8 mouse cellular contexts compared by ENCODE assay signal in genomic region chr11:57800971-57801765, GRCm38 (mm10). TPM values are rescaled to one million over a fixed set of nuclear protein-coding genes. Genes with fewer than 3 reads are reported as not detected.
DNase-seq lines count a peak whose midpoint lies in the region; ATAC-seq and TF ChIP-seq lines count a peak whose summit lies in the region.

Gene Sap30l (plus strand): TSS chr11:57801637.

- H3K4me1 ChIP-seq in ES-E14 (ENCODE audit: control insufficient read depth in 2 of 2, insufficient read depth in 2 of 2, low read length in 2 of 2, poor library complexity in 1 of 2) = peaks cover 2 to 7% of the 10 kb centered on the region in 2 experiments; a peak in 3 of 4 replicates
- peaks cover 21% of the 10 kb centered on the region for H3K4me1 ChIP-seq in forebrain, embryonic 16.5 days (replicated peaks; ENCODE audit: control insufficient read depth, insufficient read depth, low read length)
- H3K4me1 ChIP-seq in lung, embryonic 14.5 days (ENCODE audit: insufficient read depth) = peaks cover 10% of the 10 kb centered on the region
- peaks cover 12% of the 10 kb centered on the region for H3K4me1 ChIP-seq in olfactory bulb, adult 2 months (ENCODE audit: control insufficient read depth, insufficient read depth, low read length)
- H3K4me1 ChIP-seq in thymus, adult 2 months (replicated peaks; ENCODE audit: control insufficient read depth, insufficient read depth, low read length) = peaks cover 20% of the 10 kb centered on the region

- in situ Hi-C loops in ES-E14 (cut with MboI; ENCODE audit: low sequenced_read_pairs in 2 of 2, unreplicated experiment in 2 of 2) = no loop called here

- no peak within 1 kb of the TSS; the same call in 1 of the 2 replicates for H3K27ac ChIP-seq in ES-E14 (ENCODE audit: insufficient read depth, low read depth, low read length, poor library complexity, severe bottlenecking)
- H3K27ac ChIP-seq in forebrain, embryonic 16.5 days (ENCODE audit: low read length) = peak within 1 kb of the TSS; percentile 47; the same call in 1 of the 2 replicates
- H3K27ac ChIP-seq in layer of hippocampus, adult 2 months = peak within 1 kb of the TSS; percentile 81
- H3K27ac ChIP-seq in lung, embryonic 14.5 days (ENCODE audit: low read depth) = peak within 1 kb of the TSS; percentile 65
- H3K27ac ChIP-seq in olfactory bulb, adult 2 months (ENCODE audit: insufficient read depth, low read depth, low read length) = no peak within 1 kb of the TSS
- H3K27ac ChIP-seq in thymus, adult 2 months (ENCODE audit: control insufficient read depth, insufficient read depth, low read length) = peak within 1 kb of the TSS; percentile 64

- WGBS in forebrain, embryonic 16.5 days = 1% methylated on average over 66 of the region's 66 CpGs
- WGBS in lung, embryonic 14.5 days = under 1% methylated on average over 63 of the region's 66 CpGs
- WGBS in olfactory bulb, adult 2 months = 3% methylated on average over 65 of the region's 66 CpGs
- WGBS in thymus, adult 2 months = 1% methylated on average over 64 of the region's 66 CpGs

- TF ChIP-seq POLR2A in olfactory bulb, adult 2 months (IDR thresholded peaks at IDR 0.05; ENCODE audit: insufficient read depth, low read depth, low read length) = 0 out of 2 replicates have a peak, but pooled peaks have one; percentile 36
- peak; percentile 91 for TF ChIP-seq POLR2A in thymus, adult 2 months (IDR thresholded peaks at IDR 0.05; ENCODE audit: control insufficient read depth, extremely low read depth, insufficient read depth, low read length, poor library complexity)

- H3K27me3 ChIP-seq in forebrain, embryonic 16.5 days (replicated peaks; ENCODE audit: control insufficient read depth, insufficient read depth, low read length) = no peaks in the 10 kb centered on the region
- no peaks in the 10 kb centered on the region for H3K27me3 ChIP-seq in lung, embryonic 14.5 days (ENCODE audit: insufficient read depth, low read length)
- no peaks in the 10 kb centered on the region for H3K27me3 ChIP-seq in thymus, adult 2 months (ENCODE audit: control insufficient read depth, insufficient read depth, low read length)

- H3K4me2 ChIP-seq in forebrain, embryonic 16.5 days (ENCODE audit: low read length) = peak within 1 kb of the TSS; percentile 95
- H3K4me2 ChIP-seq in lung, embryonic 14.5 days = peak within 1 kb of the TSS; percentile 95

- no peaks in the 10 kb centered on the region for H3K9me3 ChIP-seq in ES-E14 (ENCODE audit: control insufficient read depth, insufficient read depth, low read depth, low read length)
- H3K9me3 ChIP-seq in forebrain, embryonic 16.5 days (ENCODE audit: control insufficient read depth, low read length) = no peaks in the 10 kb centered on the region
- H3K9me3 ChIP-seq in lung, embryonic 14.5 days (ENCODE audit: low read depth, low read length) = no peaks in the 10 kb centered on the region

- peak within 1 kb of the TSS; percentile 87 to 94 for H3K4me3 ChIP-seq in ES-E14 (ENCODE audit: insufficient read depth in 1 of 2, low read depth in 1 of 2, low read length in 2 of 2, poor library complexity in 1 of 2, severe bottlenecking in 1 of 2)
- peak within 1 kb of the TSS; percentile 91 for H3K4me3 ChIP-seq in forebrain, embryonic 16.5 days (replicated peaks; ENCODE audit: low read length)
- peak within 1 kb of the TSS; percentile 95 for H3K4me3 ChIP-seq in layer of hippocampus, adult 2 months
- H3K4me3 ChIP-seq in lung, embryonic 14.5 days (ENCODE audit: low read depth, low read length) = peak within 1 kb of the TSS; percentile 92
- peak within 1 kb of the TSS; percentile 78 for H3K4me3 ChIP-seq in olfactory bulb, adult 2 months (ENCODE audit: insufficient read depth, low read depth, low read length)
- H3K4me3 ChIP-seq in thymus, adult 2 months (ENCODE audit: control insufficient read depth, insufficient read depth, low read length) = peak within 1 kb of the TSS; percentile 82

- H3K36me3 ChIP-seq in ES-E14 (ENCODE audit: control insufficient read depth, insufficient read depth, low read length, poor library complexity, severe bottlenecking) = no peaks in the 10 kb centered on the region
- no peaks in the 10 kb centered on the region; the same call in 1 of the 2 replicates for H3K36me3 ChIP-seq in forebrain, embryonic 16.5 days (ENCODE audit: control insufficient read depth, insufficient read depth)
- H3K36me3 ChIP-seq in lung, embryonic 14.5 days (ENCODE audit: insufficient read depth) = 0 out of 2 replicates have a peak, but pooled peaks cover under 1% of the 10 kb centered on the region
- no peaks in the 10 kb centered on the region for H3K36me3 ChIP-seq in thymus, adult 2 months (ENCODE audit: control insufficient read depth, insufficient read depth, low read length)

- peak; percentile 89 for DNase-seq in ES-E14 (ENCODE audit: low read depth, low spot score)
- DNase-seq in cerebellum, adult 11-12 months = peak; percentile 96
- peak; percentile 97 to 98 for DNase-seq in heart, postnatal 36 days
- DNase-seq in layer of hippocampus, adult 2 months (ENCODE audit: low spot score in 2 of 2) = peak; percentile 95 to 97
- peak; percentile 99 for DNase-seq in lung, embryonic 14.5 days
- DNase-seq in thymus, adult 2 months = peak; percentile 98

- H3K9ac ChIP-seq in ES-E14 (ENCODE audit: insufficient read depth, low read depth, low read length, poor library complexity, severe bottlenecking) = peak within 1 kb of the TSS; percentile 75
- peak within 1 kb of the TSS; percentile 82 for H3K9ac ChIP-seq in forebrain, embryonic 16.5 days (replicated peaks; ENCODE audit: low read depth, low read length)
- H3K9ac ChIP-seq in lung, embryonic 14.5 days = peak within 1 kb of the TSS; percentile 83

- intact Hi-C loops in heart, postnatal 36 days (cut with DNase I) = loop anchor here (5.0 kb wide), 1 partner anchor 301 kb away; the partner anchor contains the start of gene Cnot8

- TF ChIP-seq CTCF in layer of hippocampus, adult 2 months (conservative IDR thresholded peaks at IDR 0.05) = no peak
- no peak for TF ChIP-seq CTCF in lung, embryonic 14.5 days (IDR thresholded peaks at IDR 0.05; ENCODE audit: low read depth)
- no peak for TF ChIP-seq CTCF in olfactory bulb, adult 2 months (IDR thresholded peaks at IDR 0.05; ENCODE audit: insufficient read depth, low read depth, low read length)
- TF ChIP-seq CTCF in thymus, adult 2 months (IDR thresholded peaks at IDR 0.05; ENCODE audit: borderline replicate concordance, control insufficient read depth, extremely low read depth, insufficient read depth, low read length, poor library complexity) = no peak; the same call in 1 of the 2 replicates

- ATAC-seq in forebrain, embryonic 16.5 days = peak; percentile 99
- ATAC-seq in lung, embryonic 14.5 days (ENCODE audit: insufficient read depth) = peak; percentile 97

TF ChIP-seq in ES-E14, 5 proteins besides CTCF, POLR2A, EP300 and RAD21:
- no peak for TF ChIP-seq HCFC1 (IDR thresholded peaks at IDR 0.05; ENCODE audit: borderline replicate concordance, insufficient read depth, low read length)
- peak; percentile 84 for TF ChIP-seq CHD2 (IDR thresholded peaks at IDR 0.05; ENCODE audit: low read depth, low read length)
- TF ChIP-seq ZNF384 (IDR thresholded peaks at IDR 0.05; ENCODE audit: low read depth, low read length) = no peak

RNA-seq across cellular contexts. Expression of gene Sap30l, which starts in this region (rescaled TPM):
- 25.7 and 29.2 TPM in 2 replicates for total RNA-seq in ES-E14 (2012; rRNA removed)
- polyA plus RNA-seq in forebrain, embryonic 16.5 days (2015; fragmentation: Nextera tagmentation; extraction: Ambion mirVana) = 5.8 and 7.9 TPM in 2 replicates
- 10 to 100 TPM; 43.8 to 46.4 TPM for total RNA-seq in heart, postnatal 36 days (2021)
- total RNA-seq in layer of hippocampus, adult 2 months (2021) = 10 to 100 TPM; 50.6 to 54.6 TPM
- 15.9 and 16.7 TPM in 2 replicates for polyA plus RNA-seq in lung, embryonic 14.5 days (2014; fragmentation: Nextera tagmentation; extraction: Ambion mirVana)
- not detected in 2 replicates for polyA plus RNA-seq in olfactory bulb, adult 2 months (2012; ENCODE audit: insufficient read depth, insufficient read length, low replicate concordance, missing spikeins)
- polyA plus RNA-seq in thymus, adult 2 months (2012; rRNA removed) = 37.1 and 51.0 TPM in 2 replicates

Comparison
In these comparisons a context has a peak if more than half of its experiments do, and no peak if none do; other contexts are left out.
1. H3K27ac ChIP-seq: peak in forebrain, embryonic 16.5 days (single experiment), layer of hippocampus, adult 2 months (single experiment), lung, embryonic 14.5 days (single experiment) and thymus, adult 2 months (single experiment); none in ES-E14 (single experiment) and olfactory bulb, adult 2 months (single experiment).
2. Peak in every context shown above with its lines, with median percentiles within 50 percentile points of each other: DNase-seq, H3K4me3 ChIP-seq and H3K9ac ChIP-seq.